Mouse (Mus musculus): ENCODE data around the gene 4930470P17Rik.

- no peak for TF ChIP-seq POLR2A (IDR thresholded peaks at IDR 0.05; ENCODE audit: control insufficient read depth in 1 of 2, insufficient read depth in 1 of 2, low read depth in 1 of 2, low read length in 2 of 2, poor library complexity in 1 of 2)
- TF ChIP-seq GABPA (IDR thresholded peaks at IDR 0.05; ENCODE audit: low read depth, low read length), result no peak
- TF ChIP-seq USF1 (IDR thresholded peaks at IDR 0.05; ENCODE audit: low read depth, low read length), result no peak
- TF ChIP-seq HCFC1 (IDR thresholded peaks at IDR 0.05; ENCODE audit: low read depth, low read length), result no peak
- TF ChIP-seq ELF1 (IDR thresholded peaks at IDR 0.05; ENCODE audit: low read depth, low read length), result no peak
- no peak for TF ChIP-seq CTCF (IDR thresholded peaks at IDR 0.05 in 2 of 3, conservative IDR thresholded peaks at IDR 0.05 in 1 of 3; ENCODE audit: control insufficient read depth in 1 of 3, insufficient read depth in 1 of 3, low read depth in 2 of 3, low read length in 3 of 3, poor library complexity in 1 of 3, severe bottlenecking in 1 of 3)
- no peak for TF ChIP-seq MAFK (IDR thresholded peaks at IDR 0.05; ENCODE audit: borderline replicate concordance, low read depth, low read length)
- no peak for TF ChIP-seq ZNF384 (IDR thresholded peaks at IDR 0.05; ENCODE audit: low read depth, low read length)
- TF ChIP-seq RCOR1 (IDR thresholded peaks at IDR 0.05; ENCODE audit: low read depth, low read length), result no peak
- no peak for TF ChIP-seq MXI1 (IDR thresholded peaks at IDR 0.05; ENCODE audit: low read depth, low read length)
- TF ChIP-seq NELFE (IDR thresholded peaks at IDR 0.05; ENCODE audit: low read depth, low read length), result no peak
- no peak for TF ChIP-seq MEF2A (IDR thresholded peaks at IDR 0.05; ENCODE audit: extremely low read depth, insufficient replicate concordance, low read depth, low read length, poor library complexity, severe bottlenecking)
- no peak for TF ChIP-seq TCF12 (IDR thresholded peaks at IDR 0.05; ENCODE audit: low read depth, low read length)
- no peak for TF ChIP-seq USF2 (IDR thresholded peaks at IDR 0.05; ENCODE audit: borderline replicate concordance in 1 of 2, insufficient read depth in 1 of 2, low read depth in 1 of 2, low read length in 2 of 2)
These were observed at the start of gene 4930470P17Rik for GRCm38 (mm10) chr2:170601917-170602316.
